Mouse (Mus musculus) MEL (cell line): ENCODE data around the gene Zfp385b.

Experiments used
- BHLHE40 ChIP-seq: IDR thresholded peaks from 2 replicates; pipeline ENCODE4 v1.6.1; 2012; ENCODE audit warnings: low read depth, mild to moderate bottlenecking, inconsistent platforms, low read length, improper control_type of control experiment, borderline replicate concordance
- CTCF ChIP-seq, 3 experiments: IDR thresholded peaks in 2 of 3; conservative IDR thresholded peaks in 1 of 3; 2 replicates each; pipeline ENCODE4 v1.5.1; 2011 to 2012; ENCODE audit warnings: low read length in 3 of 3, low read depth in 2 of 3, mild to moderate bottlenecking in 2 of 3, improper control_type of control experiment in 1 of 3, inconsistent platforms in 1 of 3, mixed read lengths in 1 of 3, moderate library complexity in 1 of 3; ENCODE audit not compliant: control insufficient read depth in 1 of 3, insufficient read depth in 1 of 3, poor library complexity in 1 of 3, severe bottlenecking in 1 of 3
- EP300 ChIP-seq, 2 experiments: IDR thresholded peaks; 2 replicates each; pipeline ENCODE4 v1.6.1; 2011; ENCODE audit warnings: improper control_type of control experiment in 2 of 2, low read length in 2 of 2, low read depth in 1 of 2, mild to moderate bottlenecking in 1 of 2
- ETS1 ChIP-seq: IDR thresholded peaks from 2 replicates; pipeline ENCODE4 v1.6.1; 2012; ENCODE audit warnings: low read depth, mild to moderate bottlenecking, inconsistent platforms, low read length, improper control_type of control experiment, moderate library complexity
- GATA1 ChIP-seq: IDR thresholded peaks from 2 replicates; pipeline ENCODE4 v1.6.1; 2011; ENCODE audit warnings: low read depth, low read length, improper control_type of control experiment
- HCFC1 ChIP-seq: IDR thresholded peaks from 2 replicates; pipeline ENCODE4 v1.6.1; 2012; ENCODE audit warnings: low read depth, mild to moderate bottlenecking, inconsistent platforms, low read length, improper control_type of control experiment, moderate library complexity
- KAT2A ChIP-seq: conservative IDR thresholded peaks from 2 replicates; pipeline ENCODE4 v1.6.1; 2012; ENCODE audit warnings: low read depth, low read length, improper control_type of control experiment, inconsistent platforms
- MAZ ChIP-seq: IDR thresholded peaks from 2 replicates; pipeline ENCODE4 v1.6.1; 2012; ENCODE audit warnings: low read depth, mild to moderate bottlenecking, inconsistent platforms, low read length, improper control_type of control experiment
- MXI1 ChIP-seq: IDR thresholded peaks from 2 replicates; pipeline ENCODE4 v1.6.1; 2011; ENCODE audit warnings: mild to moderate bottlenecking, low read depth, low read length, improper control_type of control experiment
- POLR2A ChIP-seq, 2 experiments: IDR thresholded peaks; 2 replicates each; pipeline ENCODE4 v1.6.1; 2011 to 2012; ENCODE audit warnings: low read length in 2 of 2, mild to moderate bottlenecking in 2 of 2, control low read depth in 1 of 2, improper control_type of control experiment in 1 of 2, low read depth in 1 of 2, moderate library complexity in 1 of 2; ENCODE audit not compliant: control insufficient read depth in 1 of 2, insufficient read depth in 1 of 2, poor library complexity in 1 of 2
- POLR2AphosphoS2 ChIP-seq: IDR thresholded peaks from 2 replicates; pipeline ENCODE4 v1.6.1; 2011; ENCODE audit warnings: low read length, improper control_type of control experiment
- USF1 ChIP-seq: IDR thresholded peaks from 2 replicates; pipeline ENCODE4 v1.6.1; 2014; ENCODE audit warnings: low read depth, mild to moderate bottlenecking, inconsistent platforms, low read length, improper control_type of control experiment, moderate library complexity
- USF2 ChIP-seq, 2 experiments: IDR thresholded peaks; 2 replicates each; pipeline ENCODE4 v1.6.1; 2011 to 2012; ENCODE audit warnings: improper control_type of control experiment in 2 of 2, low read length in 2 of 2, borderline replicate concordance in 1 of 2, inconsistent platforms in 1 of 2, low read depth in 1 of 2, mild to moderate bottlenecking in 1 of 2; ENCODE audit not compliant: insufficient read depth in 1 of 2
- ZC3H11A ChIP-seq: IDR thresholded peaks from 2 replicates; pipeline ENCODE4 v1.6.1; 2012; ENCODE audit warnings: low read depth, mild to moderate bottlenecking, inconsistent platforms, low read length, improper control_type of control experiment

GRCm38 (mm10) chr2:77498379-77498778, 321.1 kb downstream of the Zfp385b start:
- TF ChIP-seq ETS1 (no peak), POLR2A (IDR thresholded peaks at IDR 0.05; ENCODE audit: control insufficient read depth in 1 of 2, insufficient read depth in 1 of 2, low read depth in 1 of 2, low read length in 2 of 2, poor library complexity in 1 of 2) (no peak), BHLHE40 (no peak), ZC3H11A (no peak), MXI1 (no peak), KAT2A (no peak), MAZ (no peak), EP300 (IDR thresholded peaks at IDR 0.05; ENCODE audit: low read depth in 1 of 2, low read length in 2 of 2) (no peak), POLR2AphosphoS2 (no peak), GATA1 (no peak), USF1 (no peak), CTCF (IDR thresholded peaks at IDR 0.05 in 2 of 3, conservative IDR thresholded peaks at IDR 0.05 in 1 of 3; ENCODE audit: control insufficient read depth in 1 of 3, insufficient read depth in 1 of 3, low read depth in 2 of 3, low read length in 3 of 3, poor library complexity in 1 of 3, severe bottlenecking in 1 of 3) (no peak), USF2 (IDR thresholded peaks at IDR 0.05; ENCODE audit: borderline replicate concordance in 1 of 2, insufficient read depth in 1 of 2, low read depth in 1 of 2, low read length in 2 of 2) (no peak), HCFC1 (no peak)
